In the genomic region with DNA sequence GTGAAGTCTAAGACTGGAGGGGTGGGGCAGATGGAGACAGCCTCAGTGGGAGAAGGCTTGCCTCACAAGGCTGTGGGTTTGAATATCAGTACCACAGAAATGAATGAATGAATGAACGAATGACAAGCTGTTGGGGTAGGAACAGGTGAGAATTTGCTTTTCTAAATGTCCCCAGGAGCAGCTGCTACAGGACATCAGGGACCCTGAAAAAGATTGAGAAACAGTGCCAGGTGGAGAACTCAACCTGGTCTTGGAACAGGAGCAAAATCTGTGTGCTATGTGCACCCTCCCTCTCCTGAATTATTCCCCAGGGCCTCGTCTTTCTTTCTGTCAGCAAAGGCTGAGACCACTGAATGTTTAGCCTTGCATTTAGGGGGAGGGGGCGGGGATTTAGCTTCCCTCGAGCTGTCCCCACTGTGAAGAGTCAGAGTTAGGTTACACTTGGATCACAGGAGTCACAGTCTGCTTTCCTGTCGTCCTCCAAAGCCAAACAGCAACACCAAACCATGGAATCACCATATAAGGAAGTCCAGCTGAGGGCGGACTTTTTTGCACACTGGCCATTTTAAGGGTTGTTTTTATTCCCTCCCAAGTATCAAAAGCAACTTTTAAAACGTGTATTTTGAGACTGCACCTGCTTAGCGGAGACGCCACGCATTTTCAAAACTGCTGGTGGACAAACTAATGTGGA, we compare ENCODE assay signal across 13 mouse cellular contexts. TPM values are rescaled to one million over a fixed set of nuclear protein-coding genes. Genes with fewer than 3 reads are reported as not detected.
DNase-seq lines count a peak whose midpoint lies in the region; ATAC-seq lines count a peak whose summit lies in the region.
"Had no signal": no experiment of that assay in that cellular context is flagged by ENCODE, and none has a peak within 500 bp of the region (broad histone marks: within the 10 kb centered on the region; RNA-seq: fewer than 3 reads in every experiment).

Gene Mmp9, plus strand, starts transcription at position 641 of the 691 bp plus-strand sequence.

- no peaks in the 10 kb centered on the region for H3K36me3 ChIP-seq in embryonic facial prominence, embryonic 13.5 days
- H3K36me3 ChIP-seq in limb, embryonic 12.5 days: no peaks in the 10 kb centered on the region
- H3K36me3 ChIP-seq: liver, embryonic 12.5 days had no signal

- no peak within 1 kb of the TSS for H3K9ac ChIP-seq in embryonic facial prominence, embryonic 13.5 days
- H3K9ac ChIP-seq in limb, embryonic 12.5 days (replicated peaks): no peak within 1 kb of the TSS
- H3K9ac ChIP-seq: liver, embryonic 12.5 days had no signal

- ATAC-seq in embryonic facial prominence, embryonic 13.5 days (ENCODE audit: insufficient number of reproducible peaks, insufficient read depth, low FRiP score, low TSS enrichment, low read depth): no peak
- ATAC-seq in limb, embryonic 12.5 days (ENCODE audit: insufficient number of reproducible peaks, insufficient read depth, low FRiP score, low TSS enrichment, low read depth): 0 out of 2 replicates have a peak, but pooled peaks have one; percentile 13
- no peak for ATAC-seq in neutrophil, adult 5-6 weeks (ENCODE audit: extremely low read depth, insufficient number of reproducible peaks, low FRiP score, poor library complexity, severe bottlenecking)
- ATAC-seq: liver, embryonic 12.5 days had no signal

- H3K4me1 ChIP-seq in embryonic facial prominence, embryonic 13.5 days: peaks cover 42% of the 10 kb centered on the region
- peaks cover 39% of the 10 kb centered on the region for H3K4me1 ChIP-seq in limb, embryonic 12.5 days (replicated peaks)

- H3K9me3 ChIP-seq in embryonic facial prominence, embryonic 13.5 days: no peaks in the 10 kb centered on the region
- H3K9me3 ChIP-seq in limb, embryonic 12.5 days: no peaks in the 10 kb centered on the region
- H3K9me3 ChIP-seq: liver, embryonic 12.5 days had no signal

- H3K27ac ChIP-seq in embryonic facial prominence, embryonic 13.5 days: no peak within 1 kb of the TSS
- peak within 1 kb of the TSS; percentile 35; the same call in 1 of the 2 replicates for H3K27ac ChIP-seq in limb, embryonic 12.5 days
- H3K27ac ChIP-seq: gastrocnemius, adult 2 months; liver, embryonic 12.5 days had no signal

- no peak within 1 kb of the TSS for H3K4me3 ChIP-seq in embryonic facial prominence, embryonic 13.5 days
- H3K4me3 ChIP-seq in limb, embryonic 12.5 days (replicated peaks): no peak within 1 kb of the TSS
- H3K4me3 ChIP-seq: liver, embryonic 12.5 days had no signal

- H3K27me3 ChIP-seq in embryonic facial prominence, embryonic 13.5 days: peaks cover 47% of the 10 kb centered on the region
- peaks cover 50% of the 10 kb centered on the region for H3K27me3 ChIP-seq in limb, embryonic 12.5 days

- no peak within 1 kb of the TSS for H3K4me2 ChIP-seq in embryonic facial prominence, embryonic 13.5 days
- H3K4me2 ChIP-seq in limb, embryonic 12.5 days: peak within 1 kb of the TSS; percentile 66; the same call in 1 of the 2 replicates

- WGBS in embryonic facial prominence, embryonic 13.5 days: 14% methylated on average over 10 of the region's 10 CpGs
- 21% methylated on average over 10 of the region's 10 CpGs for WGBS in limb, embryonic 12.5 days

- DNase-seq in thymus, postnatal 0 days (ENCODE audit: low spot score): no peak
- DNase-seq in thymus, adult 18-20 months: no peak
- DNase-seq in urinary bladder, postnatal 10 days (ENCODE audit: low spot score): no peak
- DNase-seq in retina, embryonic 14.5 days (ENCODE audit: low spot score): no peak
- no peak for DNase-seq in ovary, postnatal 10 days (ENCODE audit: low spot score)
- DNase-seq: adrenal gland, postnatal 36 days; cerebellum, postnatal 14 days; gastrocnemius, adult 2 months; kidney, postnatal 10 days had no signal

RNA-seq across cellular contexts. Expression of gene Mmp9, which starts in this region (rescaled TPM):
- 47.8 and 53.2 TPM in 2 replicates for polyA plus RNA-seq in thymus, postnatal 0 days (2015; fragmentation: Nextera tagmentation; extraction: Ambion mirVana)
- 16.6 and 23.8 TPM in 2 replicates for polyA plus RNA-seq in embryonic facial prominence, embryonic 13.5 days (2015; fragmentation: Nextera tagmentation; extraction: Ambion mirVana)
- 1.9 and 2.9 TPM in 2 replicates for polyA plus RNA-seq in limb, embryonic 12.5 days (2016; fragmentation: Nextera tagmentation; extraction: Ambion mirVana)
- 611 and 622 TPM in 2 replicates for total RNA-seq in neutrophil, adult 5-6 weeks (2017)
